Mouse (Mus musculus) CH12.LX (cell line): ENCODE data around the gene Stard13.

ENCODE experiments used
- CTCF ChIP-seq, 2 experiments: IDR thresholded peaks in 1 of 2; conservative IDR thresholded peaks in 1 of 2; 2 replicates each; pipeline ENCODE4 v1.5.1; 2011 to 2012; ENCODE audit warnings: low read depth in 2 of 2, low read length in 2 of 2, improper control_type of control experiment in 1 of 2, inconsistent platforms in 1 of 2, mild to moderate bottlenecking in 1 of 2, moderate library complexity in 1 of 2
- EP300 ChIP-seq: IDR thresholded peaks from 2 replicates; pipeline ENCODE4 v1.6.1; 2011; ENCODE audit warnings: low read length, improper control_type of control experiment
- JUND ChIP-seq: conservative IDR thresholded peaks from 2 replicates; pipeline ENCODE4 v1.6.1; 2011; ENCODE audit warnings: low read depth, low read length, improper control_type of control experiment
- POLR2A ChIP-seq: IDR thresholded peaks from 2 replicates; pipeline ENCODE4 v1.6.1; 2011; ENCODE audit warnings: low read depth, mild to moderate bottlenecking, improper control_type of control experiment, low read length
- RAD21 ChIP-seq: IDR thresholded peaks from 2 replicates; pipeline ENCODE4 v1.6.1; 2011; ENCODE audit warnings: low read depth, mild to moderate bottlenecking, low read length, improper control_type of control experiment, moderate library complexity
- TBP ChIP-seq: conservative IDR thresholded peaks from 2 replicates; pipeline ENCODE4 v1.6.1; 2011; ENCODE audit warnings: low read depth, low read length, improper control_type of control experiment
- UBTF ChIP-seq: IDR thresholded peaks from 2 replicates; pipeline ENCODE4 v1.6.1; 2012; ENCODE audit warnings: low read depth, mild to moderate bottlenecking, inconsistent platforms, low read length, improper control_type of control experiment, moderate library complexity
- USF1 ChIP-seq: IDR thresholded peaks from 2 replicates; pipeline ENCODE4 v1.6.1; 2014; ENCODE audit warnings: low read depth, mild to moderate bottlenecking, inconsistent platforms, low read length, improper control_type of control experiment
- USF2 ChIP-seq: conservative IDR thresholded peaks from 2 replicates; pipeline ENCODE4 v1.6.1; 2011; ENCODE audit warnings: low read depth, low read length, improper control_type of control experiment
- ZKSCAN1 ChIP-seq: IDR thresholded peaks from 2 replicates; pipeline ENCODE4 v1.6.1; 2012; ENCODE audit warnings: low read depth, inconsistent platforms, low read length, improper control_type of control experiment, borderline replicate concordance
- ZNF384 ChIP-seq: IDR thresholded peaks from 2 replicates; pipeline ENCODE4 v1.6.1; 2012; ENCODE audit warnings: low read depth, low read length, improper control_type of control experiment, inconsistent platforms

DNA sequence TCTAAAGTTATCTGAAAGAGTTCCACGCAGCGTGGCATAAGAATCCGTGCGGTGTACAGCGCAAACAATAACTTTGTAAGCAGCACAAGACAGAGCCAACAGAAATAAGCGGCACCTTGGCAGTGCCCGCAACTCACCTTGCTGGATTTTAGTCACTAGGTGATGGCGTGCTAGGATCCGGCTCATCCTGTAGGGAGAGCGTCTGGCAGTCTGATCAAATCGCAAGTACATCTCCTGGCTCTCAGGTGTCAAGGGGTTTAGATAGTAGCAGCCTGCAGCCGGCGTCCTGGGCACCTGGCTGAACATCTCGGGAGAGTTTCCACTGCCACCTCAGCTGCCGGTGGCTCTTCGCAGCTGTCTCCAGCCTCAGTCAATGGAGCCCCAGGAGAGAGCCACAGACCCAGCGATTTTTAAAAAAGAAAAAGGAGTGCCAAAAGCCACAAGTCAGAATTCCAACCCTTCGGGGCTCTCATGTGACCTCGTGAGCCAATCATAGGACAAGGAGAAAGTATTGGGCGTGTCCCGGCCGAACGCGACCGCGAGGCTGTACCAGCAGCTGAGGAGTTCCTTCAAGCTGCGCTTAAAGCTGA is 43.8 kb downstream of the Stard13 start:
- TF ChIP-seq CTCF (conservative IDR thresholded peaks at IDR 0.05 in 1 of 2, IDR thresholded peaks at IDR 0.05 in 1 of 2; ENCODE audit: low read depth in 2 of 2, low read length in 2 of 2) (no peak), UBTF (no peak), ZNF384 (no peak), USF2 (peak; percentile 62; the same call in 1 of the 2 replicates), USF1 (peak; percentile 82), JUND (no peak), TBP (no peak), ZKSCAN1 (no peak), EP300 (no peak), RAD21 (no peak), POLR2A (no peak)
